Mouse (Mus musculus) liver, postnatal 0 days (tissue): ENCODE data around the gene Rasgef1b. TPM values are rescaled to one million over a fixed set of nuclear protein-coding genes. Genes with fewer than 3 reads are reported as not detected.

Experiments
- ATAC-seq: fragments of 200-750 bp; cut with Nextera tagmentation; 2 replicates; pipeline ENCODE4 v1.8.0; 2017; ENCODE audit warnings: mild to moderate bottlenecking, moderate library complexity
- DNase-seq: peaks from one replicate; pipeline ENCODE4 v3.0.0-alpha.2; 2016
- H3K27ac ChIP-seq: fragments of 300-500 bp; sonication (generic); 2 replicates; pipeline ENCODE4 v1.5.1; 2014; ENCODE audit warnings: antibody characterized with exemption, moderate library complexity, mild to moderate bottlenecking, low read depth
- H3K27me3 ChIP-seq: fragments of 300-500 bp; sonication (generic); 2 replicates; pipeline ENCODE4 v1.6.1; 2014; ENCODE audit warnings: low read length, control low read depth, mixed read lengths; ENCODE audit not compliant: insufficient read depth
- H3K36me3 ChIP-seq: fragments of 300-500 bp; sonication (generic); replicated peaks from 2 replicates; pipeline ENCODE4 v1.6.1; 2014; ENCODE audit warnings: mild to moderate bottlenecking, control low read depth, low read length, moderate library complexity, mixed read lengths; ENCODE audit not compliant: insufficient read depth
- H3K4me1 ChIP-seq: fragments of 300-500 bp; sonication (generic); 2 replicates; pipeline ENCODE4 v1.6.1; 2014; ENCODE audit warnings: antibody characterized with exemption, mild to moderate bottlenecking, control low read depth; ENCODE audit not compliant: insufficient read depth
- H3K4me2 ChIP-seq: fragments of 300-500 bp; sonication (generic); 2 replicates; pipeline ENCODE4 v1.6.1; 2014; ENCODE audit warnings: low read depth, mild to moderate bottlenecking, low read length, moderate library complexity, mixed read lengths
- H3K4me3 ChIP-seq: fragments of 300-500 bp; sonication (generic); 2 replicates; pipeline ENCODE4 v1.5.1; 2014; ENCODE audit warnings: low read depth, low read length
- H3K9ac ChIP-seq: fragments of 300-500 bp; sonication (generic); replicated peaks from 2 replicates; pipeline ENCODE4 v1.6.1; 2014; ENCODE audit warnings: mild to moderate bottlenecking, moderate library complexity
- H3K9me3 ChIP-seq: fragments of 300-500 bp; sonication (generic); 2 replicates; pipeline ENCODE4 v1.6.1; 2016; ENCODE audit warnings: mild to moderate bottlenecking, control low read depth, low read length, mixed read lengths
- CTCF ChIP-seq: sonication (generic); IDR thresholded peaks from 2 replicates; pipeline ENCODE4 v1.5.1; 2016; ENCODE audit warnings: antibody characterized with exemption, low read depth
- EP300 ChIP-seq: IDR thresholded peaks from 2 replicates; pipeline ENCODE4 v1.6.1; 2016; ENCODE audit warnings: antibody characterized with exemption, low read depth, mild to moderate bottlenecking
- WGBS: fragments of 180-500 bp; shearing (Covaris S2); extraction: QIAGEN DNeasy Blood & Tissue Kit; methylation state at CpG from one replicate; pipeline ENCODE4 v1.1.7; 2014; ENCODE audit not compliant: insufficient replicate concordance; 5-methylcytosine and 5-hydroxymethylcytosine counted together
- polyA plus RNA-seq: library from polyadenylated mRNA; unstranded; fragments of >200 nt; fragmentation: Nextera tagmentation; extraction: Ambion mirVana; gene quantifications from 2 replicates; pipeline ENCODE4 v1.2.1, GENCODE M21; 2015

The Rasgef1b gene
- polyA plus RNA-seq, 1 experiment from 2014 or later = 11.8 TPM

- no peak for ATAC-seq
Observed at GRCm38 (mm10) chr5:99558231-99558630, 170.6 kb downstream of the Rasgef1b start.

GRCm38 (mm10) chr5:99552645-99553044 is 176.2 kb downstream of the Rasgef1b start:
- 65% methylated on average over 7 of the region's 7 CpGs for WGBS
- H3K4me2 ChIP-seq = no peak overlapping the region
- H3K9ac ChIP-seq = no peak overlapping the region
- no peaks in the 10 kb centered on the region for H3K9me3 ChIP-seq
- H3K4me1 ChIP-seq = no peaks in the 10 kb centered on the region
- H3K4me3 ChIP-seq = no peak overlapping the region
- H3K27me3 ChIP-seq = no peaks in the 10 kb centered on the region
- H3K27ac ChIP-seq = no peak overlapping the region
- no peaks in the 10 kb centered on the region for H3K36me3 ChIP-seq
- TF ChIP-seq EP300 (no peak), CTCF (no peak)
- DNase-seq = no peak
- ATAC-seq = no peak

More at GRCm38 (mm10) chr5:99558231-99558630, 170.6 kb downstream of the Rasgef1b start:
- H3K27ac ChIP-seq = no peak overlapping the region
- H3K4me2 ChIP-seq = no peak overlapping the region
- H3K9ac ChIP-seq = no peak overlapping the region
- no peaks in the 10 kb centered on the region for H3K36me3 ChIP-seq
- 73% methylated on average over 9 of the region's 9 CpGs for WGBS
- H3K27me3 ChIP-seq = no peaks in the 10 kb centered on the region
- TF ChIP-seq CTCF (no peak), EP300 (no peak)
- no peak for DNase-seq
- no peaks in the 10 kb centered on the region for H3K4me1 ChIP-seq
- H3K4me3 ChIP-seq = no peak overlapping the region
- no peaks in the 10 kb centered on the region for H3K9me3 ChIP-seq

GRCm38 (mm10) chr5:99544664-99545494 is 184.0 kb downstream of the Rasgef1b start:
- no peaks in the 10 kb centered on the region for H3K27me3 ChIP-seq
- ATAC-seq (no peak), DNase-seq (no peak)
- H3K4me2 ChIP-seq = no peak overlapping the region
- no peaks in the 10 kb centered on the region for H3K9me3 ChIP-seq
- TF ChIP-seq CTCF (no peak), EP300 (no peak)
- peaks cover 10% of the 10 kb centered on the region; the same call in 1 of the 2 replicates for H3K4me1 ChIP-seq
- H3K27ac ChIP-seq = no peak overlapping the region
- H3K9ac ChIP-seq = no peak overlapping the region
- 65% methylated on average over 6 of the region's 6 CpGs for WGBS
- no peaks in the 10 kb centered on the region for H3K36me3 ChIP-seq
- H3K4me3 ChIP-seq = no peak overlapping the region

- Histone ChIP-seq H3K4me1 (peaks cover 10% of the 10 kb centered on the region; the same call in 1 of the 2 replicates), H3K4me3 (no peak overlapping the region), H3K9ac (no peak overlapping the region), H3K27me3 (no peaks in the 10 kb centered on the region), H3K9me3 (no peaks in the 10 kb centered on the region), H3K36me3 (no peaks in the 10 kb centered on the region), H3K27ac (peak overlapping the region; percentile 16; the same call in 1 of the 2 replicates), H3K4me2 (no peak overlapping the region)
- 52% methylated on average over 2 of the region's 2 CpGs for WGBS
- DNase-seq (no peak), ATAC-seq (peak; percentile 50; the same call in 1 of the 2 replicates)
- TF ChIP-seq EP300 = no peak
- no peak for TF ChIP-seq CTCF
Observed at GRCm38 (mm10) chr5:99541999-99542765, 186.7 kb downstream of the Rasgef1b start.

- ATAC-seq (peak; percentile 81), DNase-seq (peak; percentile 16)
- H3K4me2 ChIP-seq = peak overlapping the region; percentile 36; the same call in 1 of the 2 replicates
- H3K4me3 ChIP-seq = no peak overlapping the region
- H3K9ac ChIP-seq = no peak overlapping the region
- 47% methylated on average over 11 of the region's 11 CpGs for WGBS
- no peak overlapping the region for H3K27ac ChIP-seq
- H3K4me1 ChIP-seq = peaks cover 10% of the 10 kb centered on the region; the same call in 1 of the 2 replicates
- H3K9me3 ChIP-seq = no peaks in the 10 kb centered on the region
- no peaks in the 10 kb centered on the region for H3K36me3 ChIP-seq
- TF ChIP-seq EP300 (peak; percentile 95), CTCF (no peak)
- H3K27me3 ChIP-seq = no peaks in the 10 kb centered on the region
Observed at GRCm38 (mm10) chr5:99541321-99541895, 187.5 kb downstream of the Rasgef1b start.

GRCm38 (mm10) chr5:99533416-99533815 is 195.4 kb downstream of the Rasgef1b start:
- no peak overlapping the region for H3K9ac ChIP-seq
- no peaks in the 10 kb centered on the region for H3K27me3 ChIP-seq
- 68% methylated on average over 7 of the region's 7 CpGs for WGBS
- no peaks in the 10 kb centered on the region for H3K9me3 ChIP-seq
- no peak overlapping the region for H3K27ac ChIP-seq
- TF ChIP-seq CTCF (no peak), EP300 (no peak)
- H3K36me3 ChIP-seq = no peaks in the 10 kb centered on the region
- ATAC-seq (no peak), DNase-seq (no peak)
- no peak overlapping the region for H3K4me3 ChIP-seq
- no peak overlapping the region for H3K4me2 ChIP-seq
- no peaks in the 10 kb centered on the region for H3K4me1 ChIP-seq
